Mouse (Mus musculus) bone marrow, adult 2 months (tissue): ENCODE data around the gene Zyx. TPM values are rescaled to one million over a fixed set of nuclear protein-coding genes. Genes with fewer than 3 reads are reported as not detected.

Experiments used
- H3K27ac ChIP-seq: fragments of 200-500 bp; 2 replicates; pipeline ENCODE4 v1.5.1; 2012; ENCODE audit warnings: low read depth, mild to moderate bottlenecking, control low read depth, inconsistent platforms, low read length; ENCODE audit not compliant: control insufficient read depth, poor library complexity, insufficient read depth
- H3K4me1 ChIP-seq: fragments of 200-500 bp; 2 replicates; pipeline ENCODE4 v1.6.1; 2011; ENCODE audit warnings: low read length; ENCODE audit not compliant: control insufficient read depth, insufficient read depth
- H3K4me3 ChIP-seq: fragments of 200-500 bp; replicated peaks from 2 replicates; pipeline ENCODE3; 2011; ENCODE audit warnings: mild to moderate bottlenecking, low read depth, low read length, control low read depth; ENCODE audit not compliant: control insufficient read depth
- CTCF ChIP-seq: fragments of 200-500 bp; IDR thresholded peaks from 2 replicates; pipeline ENCODE4 v1.5.1; 2011; ENCODE audit warnings: low read length, control low read depth; ENCODE audit not compliant: control insufficient read depth, insufficient read depth
- POLR2A ChIP-seq: fragments of 200-500 bp; IDR thresholded peaks from 2 replicates; pipeline ENCODE4 v1.6.1; 2011; ENCODE audit warnings: low read depth, mild to moderate bottlenecking, control low read depth, low read length, borderline replicate concordance; ENCODE audit not compliant: control insufficient read depth
- WGBS: fragments of 180-500 bp; shearing (Covaris S2); methylation state at CpG from one replicate; pipeline ENCODE4 v1.1.7; 2018; 5-methylcytosine and 5-hydroxymethylcytosine counted together
- polyA plus RNA-seq: library from polyadenylated mRNA; stranded (reverse); fragments of >200 nt; gene quantifications from 2 replicates; pipeline ENCODE4 v1.2.4, GENCODE M21; 2011; ENCODE audit warnings: low replicate concordance; ENCODE audit not compliant: missing spikeins, insufficient read depth, insufficient read length

Zyx gene
- polyA plus RNA-seq, 1 experiment, result 169 TPM

GRCm38 (mm10) chr6:42325268-42325609 lies 24.2 kb upstream of the Zyx start:
- H3K4me3 ChIP-seq, result peak overlapping the region; percentile 21
- no peaks in the 10 kb centered on the region for H3K4me1 ChIP-seq
- TF ChIP-seq CTCF (peak; percentile 74), POLR2A (no peak)
- no peak overlapping the region for H3K27ac ChIP-seq
- 8% methylated on average over 7 of the region's 7 CpGs for WGBS

- TF ChIP-seq POLR2A, result no peak
- no peak for TF ChIP-seq CTCF
- WGBS, result 79% methylated on average over 3 of the region's 3 CpGs
- Histone ChIP-seq H3K4me3 (no peak overlapping the region), H3K27ac (no peak overlapping the region), H3K4me1 (no peaks in the 10 kb centered on the region)
These were observed 22.9 kb upstream of the Zyx start for GRCm38 (mm10) chr6:42326509-42326908.

DNA sequence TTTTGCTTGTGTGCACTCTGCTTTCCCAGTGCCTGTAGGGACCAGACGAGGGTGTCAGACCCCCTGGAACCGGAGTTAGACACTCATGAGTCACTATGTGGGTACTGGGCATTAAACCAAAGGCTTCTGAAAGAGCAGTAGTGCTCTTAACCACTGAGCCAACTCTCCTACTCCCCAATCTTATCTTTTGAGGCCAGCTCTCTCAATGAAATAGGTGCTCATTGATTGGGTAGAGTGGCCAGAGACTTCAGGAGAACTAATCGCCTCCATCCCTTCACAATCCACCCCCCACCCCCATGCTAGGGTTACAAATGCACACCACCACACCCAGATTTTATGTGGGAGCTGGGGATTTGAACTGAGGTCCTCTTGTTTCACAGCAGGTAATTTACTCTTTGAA lies 20.7 kb upstream of the Zyx start:
- Histone ChIP-seq H3K4me3 (no peak overlapping the region), H3K4me1 (no peaks in the 10 kb centered on the region), H3K27ac (no peak overlapping the region)
- 67% methylated on average over 3 of the region's 3 CpGs for WGBS
- no peak for TF ChIP-seq CTCF
- TF ChIP-seq POLR2A, result no peak

GRCm38 (mm10) chr6:42330216-42330615 lies 19.2 kb upstream of the Zyx start:
- Histone ChIP-seq H3K27ac (no peak overlapping the region), H3K4me3 (no peak overlapping the region), H3K4me1 (no peaks in the 10 kb centered on the region)
- no peak for TF ChIP-seq POLR2A
- TF ChIP-seq CTCF, result no peak
- 79% methylated on average over 3 of the region's 3 CpGs for WGBS

DNA sequence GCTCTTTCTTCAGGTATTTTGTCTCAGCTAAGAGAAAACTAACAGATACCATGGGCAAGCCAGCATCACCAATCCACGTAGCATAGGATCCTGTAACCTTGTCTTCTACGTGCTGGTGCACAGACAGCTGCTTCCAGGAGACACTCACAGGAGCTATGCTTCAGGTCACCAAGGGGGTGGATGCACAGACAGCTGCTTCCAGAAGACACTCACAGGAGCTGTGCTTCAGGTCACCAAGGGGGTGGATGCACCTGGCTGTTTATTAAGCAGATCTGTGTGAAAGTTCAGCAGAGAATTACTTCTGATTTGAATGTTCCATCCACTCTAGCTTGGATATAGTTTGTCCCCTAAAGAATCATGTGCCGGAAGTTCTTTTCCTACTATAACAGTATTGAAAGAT lies 18.5 kb upstream of the Zyx start:
- TF ChIP-seq POLR2A (no peak), CTCF (no peak)

GRCm38 (mm10) chr6:42339189-42339588 lies 10.2 kb upstream of the Zyx start:
- WGBS, result 62% methylated on average over 2 of the region's 2 CpGs
- TF ChIP-seq CTCF (no peak), POLR2A (no peak)

More for the DNA sequence above, 18.5 kb upstream of the Zyx start:
- Histone ChIP-seq H3K27ac (no peak overlapping the region), H3K4me3 (no peak overlapping the region), H3K4me1 (no peaks in the 10 kb centered on the region)
- WGBS, result 82% methylated on average over 3 of the region's 3 CpGs

GRCm38 (mm10) chr6:42339981-42340380 lies 9.4 kb upstream of the Zyx start:
- Histone ChIP-seq H3K4me3 (no peak overlapping the region), H3K4me1 (no peaks in the 10 kb centered on the region; the same call in 1 of the 2 replicates), H3K27ac (no peak overlapping the region)
- no peak for TF ChIP-seq POLR2A
- TF ChIP-seq CTCF, result no peak
- WGBS, result 83% methylated on average over 5 of the region's 5 CpGs

More at GRCm38 (mm10) chr6:42339189-42339588, 10.2 kb upstream of the Zyx start:
- Histone ChIP-seq H3K27ac (no peak overlapping the region), H3K4me3 (no peak overlapping the region), H3K4me1 (no peaks in the 10 kb centered on the region; the same call in 1 of the 2 replicates)

GRCm38 (mm10) chr6:42342171-42342570 lies 7.3 kb upstream of the Zyx start:
- Histone ChIP-seq H3K4me3 (no peak overlapping the region), H3K27ac (no peak overlapping the region), H3K4me1 (no peaks in the 10 kb centered on the region; the same call in 1 of the 2 replicates)
- 43% methylated on average over 1 of the region's 1 CpGs for WGBS
- TF ChIP-seq POLR2A, result no peak
- TF ChIP-seq CTCF, result no peak

GRCm38 (mm10) chr6:42343361-42344120 lies 5.9 kb upstream of the Zyx start:
- Histone ChIP-seq H3K27ac (peak overlapping the region; percentile 34; the same call in 1 of the 2 replicates), H3K4me1 (no peaks in the 10 kb centered on the region; the same call in 1 of the 2 replicates), H3K4me3 (no peak overlapping the region)
- TF ChIP-seq POLR2A (no peak), CTCF (no peak)
- WGBS, result 19% methylated on average over 9 of the region's 9 CpGs
